Mouse (Mus musculus) lung, postnatal 0 days (tissue): ENCODE results near the gene Ppp1r15b.

Source experiments
- CTCF ChIP-seq: IDR thresholded peaks from 2 replicates; pipeline ENCODE4 v1.5.1; 2016; ENCODE audit warnings: antibody characterized with exemption, mild to moderate bottlenecking
- EP300 ChIP-seq: IDR thresholded peaks from 2 replicates; pipeline ENCODE4 v1.6.1; 2016; ENCODE audit warnings: antibody characterized with exemption, mild to moderate bottlenecking, control low read depth

GRCm38 (mm10) chr1:133161559-133161958 lies 30.6 kb downstream of the Ppp1r15b start:
- no peak for TF ChIP-seq CTCF
- no peak for TF ChIP-seq EP300
